Mouse (Mus musculus) embryo, embryonic 11 days (tissue): ENCODE measurements around the gene Fa2h.

Experiments
- DNase-seq: peaks from one replicate; pipeline ENCODE4 v3.0.0-alpha.2; 2015

The Fa2h gene

DNA sequence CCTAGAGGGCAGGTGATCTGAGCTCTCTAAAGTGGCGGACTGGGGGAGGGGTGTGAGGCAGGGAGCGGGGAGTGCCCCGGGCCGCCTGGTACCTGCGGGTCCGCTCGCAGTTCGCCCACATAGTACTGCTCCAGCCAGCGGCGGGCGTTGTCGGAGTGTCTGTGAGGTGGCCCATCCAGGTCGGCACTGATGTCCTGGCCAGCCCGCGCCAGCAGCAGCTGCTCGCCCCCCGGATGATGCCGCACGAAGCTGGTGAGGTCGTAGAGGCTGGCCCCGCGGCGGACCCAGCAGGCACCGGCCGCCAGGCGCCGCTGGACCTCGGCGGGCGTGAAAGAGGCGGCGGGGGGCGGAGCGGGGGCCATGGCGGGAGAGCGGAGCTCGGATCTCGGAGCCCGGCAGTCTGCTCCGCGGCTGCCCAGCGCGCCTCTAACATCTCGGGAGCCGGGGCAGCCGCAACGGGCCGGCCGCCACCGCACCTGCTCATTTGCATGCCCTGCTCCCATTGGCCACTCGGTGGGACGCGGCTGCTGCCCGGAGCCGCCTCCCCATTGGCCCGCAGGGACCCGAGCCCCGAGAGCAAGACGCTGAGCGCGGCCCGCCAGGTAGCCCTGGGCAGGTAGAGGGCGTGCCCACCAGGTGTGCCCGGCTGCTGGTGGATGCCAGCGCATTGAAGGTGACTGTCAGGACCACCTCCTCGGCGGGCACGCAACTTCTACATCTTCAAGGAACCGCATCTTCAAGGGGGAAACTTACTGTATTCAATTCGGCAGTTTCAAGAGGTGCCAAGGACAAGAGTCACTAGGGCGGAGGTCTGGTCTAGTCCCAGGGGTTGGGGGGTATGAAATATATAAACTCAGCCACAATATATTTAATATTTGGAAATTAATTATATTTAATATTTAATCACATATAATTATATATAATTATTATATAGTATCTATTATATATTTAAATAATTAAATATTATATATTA is at the start of gene Fa2h:
TSS of gene Fa2h (minus strand) at position 434 of the 973 bp plus-strand sequence.
- peak; percentile 91 for DNase-seq

DNA sequence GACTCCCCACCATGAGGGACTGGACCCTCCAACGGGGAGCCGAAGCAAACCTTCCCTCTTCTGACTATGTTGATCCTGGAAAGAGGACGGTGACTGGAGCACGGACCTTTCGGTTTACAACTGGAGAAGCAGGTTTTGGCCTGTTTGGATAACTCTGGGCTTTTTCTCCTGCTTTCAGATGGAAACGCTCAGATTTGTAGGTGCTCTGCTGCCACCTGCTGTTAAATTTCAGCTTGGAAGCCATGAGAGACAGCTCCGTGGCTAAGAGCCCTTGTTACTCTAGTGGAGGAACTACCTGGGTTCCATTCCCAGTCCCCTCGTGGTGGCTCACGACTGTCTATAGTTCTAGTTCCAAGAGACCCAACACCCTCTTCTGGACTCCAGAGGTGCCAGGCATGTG is 45.6 kb upstream of the Fa2h start:
- peak; percentile 87 for DNase-seq

DNA sequence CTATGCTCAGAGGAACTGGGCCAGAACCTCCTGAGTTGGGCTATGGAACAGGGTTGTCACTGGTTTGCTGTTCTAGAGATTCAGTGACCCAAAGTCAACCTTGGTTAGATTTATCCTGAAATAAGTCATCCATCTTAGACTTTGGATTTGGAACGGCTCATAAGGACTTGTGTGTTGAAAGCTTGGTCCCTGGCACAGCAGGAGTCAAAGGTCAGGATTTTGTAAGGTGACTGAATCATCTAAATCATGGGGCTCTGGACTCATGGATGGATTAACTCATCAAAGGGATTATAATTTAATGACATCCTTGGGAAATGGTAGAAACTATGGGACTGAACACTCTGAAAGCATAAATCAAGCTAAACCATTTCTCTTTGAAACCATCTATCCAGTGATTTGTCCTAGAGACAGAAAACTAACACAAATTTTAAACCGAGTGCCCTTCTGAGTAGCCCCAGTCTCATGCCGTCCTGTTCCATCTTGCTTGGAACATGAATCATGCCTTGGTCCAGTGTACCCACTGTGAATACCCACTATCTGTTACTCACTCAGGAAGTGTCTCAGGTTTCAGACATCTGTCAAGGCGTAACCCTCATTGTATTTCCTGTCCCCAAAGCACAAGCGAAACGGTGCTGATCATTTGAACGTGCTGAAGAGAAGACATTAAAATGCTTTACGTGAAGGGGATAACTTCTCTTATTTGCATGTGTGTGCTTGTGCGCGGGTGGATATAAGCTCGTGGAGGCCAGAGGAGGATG is 41.6 kb upstream of the Fa2h start:
- DNase-seq: peak; percentile 7

DNA sequence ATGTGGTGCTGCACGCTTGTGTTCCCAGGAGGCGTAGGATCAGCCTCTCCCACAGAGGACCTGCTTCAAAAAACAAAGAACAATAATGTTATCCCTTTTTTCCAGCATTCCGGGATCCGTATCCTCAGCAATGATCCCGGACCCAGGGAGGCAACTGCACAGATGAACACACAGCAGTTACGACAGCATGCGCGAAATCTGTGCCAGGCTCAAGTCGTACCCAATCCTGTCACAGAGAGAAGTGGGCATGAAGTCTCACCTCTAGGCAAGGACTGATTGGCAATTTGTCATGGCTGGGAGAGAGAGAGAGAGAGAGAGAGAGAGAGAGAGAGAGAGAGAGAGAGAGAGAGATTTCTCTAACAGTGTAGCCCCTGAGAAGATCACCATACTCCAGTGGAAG is 31.0 kb upstream of the Fa2h start:
- no peak for DNase-seq

DNA sequence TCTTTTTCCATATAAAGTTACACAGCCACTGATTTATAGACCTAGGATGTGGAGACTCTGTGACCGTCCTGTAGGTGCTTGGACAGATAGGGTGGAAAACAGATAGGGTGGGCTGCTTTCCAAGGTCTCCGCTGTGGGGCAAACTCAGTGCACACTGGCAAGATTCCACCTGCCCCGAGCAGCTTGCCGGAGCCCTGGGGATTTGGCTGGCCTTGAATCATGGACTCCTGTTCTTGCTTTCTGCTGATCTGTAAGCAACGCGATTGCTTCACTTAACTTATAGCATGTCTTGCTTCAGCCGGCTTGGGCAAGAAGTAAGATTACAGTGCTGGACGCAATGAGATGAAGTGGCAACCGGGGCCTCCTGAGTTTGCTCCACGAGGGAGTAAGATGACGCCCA is 30.6 kb upstream of the Fa2h start:
- DNase-seq: no peak

DNA sequence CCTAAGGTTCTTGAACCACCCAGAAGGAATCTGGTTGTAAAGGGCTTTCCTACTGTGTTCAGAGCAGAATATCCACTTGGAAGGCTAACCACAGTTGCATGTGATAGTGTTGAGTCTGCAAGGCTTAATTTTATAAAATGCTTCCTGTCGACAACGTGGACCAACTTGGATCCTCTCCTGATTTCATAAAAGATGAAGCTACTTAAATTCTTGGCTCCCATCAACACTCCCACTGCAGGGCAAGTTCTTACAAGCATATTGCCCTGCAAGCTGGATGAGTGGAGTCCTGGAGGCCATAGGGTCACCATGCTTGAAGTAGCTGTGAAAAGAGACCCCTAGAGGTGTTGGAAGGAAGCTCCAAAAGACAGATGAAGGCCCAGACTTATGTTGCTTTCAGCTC is 29.0 kb upstream of the Fa2h start:
- DNase-seq: no peak

DNA sequence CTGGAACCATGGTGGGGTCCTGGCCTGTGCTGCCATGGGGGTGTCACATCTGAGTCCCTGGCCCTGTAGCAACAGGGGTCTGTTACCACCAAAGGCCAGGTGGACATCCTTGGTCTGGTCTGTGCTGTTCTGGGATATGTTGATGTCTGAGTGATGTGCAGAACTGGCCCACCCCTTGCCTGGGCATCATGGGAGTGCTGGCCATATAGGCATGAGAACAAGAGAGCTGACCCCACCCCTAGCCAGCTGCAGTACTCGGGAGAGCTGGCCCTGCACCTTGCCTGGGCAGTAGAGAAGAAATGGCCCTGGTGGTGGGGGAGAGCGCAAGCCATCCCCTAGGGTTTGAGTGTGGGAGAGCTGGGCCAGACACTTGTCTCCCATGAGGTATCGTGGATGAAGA is 25.5 kb upstream of the Fa2h start:
- DNase-seq: no peak

DNA sequence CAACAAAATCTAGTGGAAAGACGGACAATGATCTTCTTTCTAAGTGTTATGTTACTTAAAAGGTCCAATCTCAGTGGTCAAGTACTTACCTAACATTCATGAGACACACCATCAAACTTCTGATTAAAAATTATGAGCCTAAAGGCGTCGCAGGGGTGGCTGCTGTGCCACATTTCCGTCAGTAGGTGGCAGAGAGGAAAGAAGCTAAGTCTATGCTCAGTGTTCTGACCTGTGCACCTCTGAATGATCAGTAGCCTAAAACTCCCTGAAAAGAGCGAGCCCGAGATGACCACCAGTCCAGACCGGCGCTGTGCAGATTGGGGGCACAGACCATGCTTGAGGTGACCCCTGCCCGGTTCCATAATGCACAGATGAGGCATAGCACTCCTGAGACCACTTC is 25.0 kb upstream of the Fa2h start:
- peak; percentile 54 for DNase-seq

DNA sequence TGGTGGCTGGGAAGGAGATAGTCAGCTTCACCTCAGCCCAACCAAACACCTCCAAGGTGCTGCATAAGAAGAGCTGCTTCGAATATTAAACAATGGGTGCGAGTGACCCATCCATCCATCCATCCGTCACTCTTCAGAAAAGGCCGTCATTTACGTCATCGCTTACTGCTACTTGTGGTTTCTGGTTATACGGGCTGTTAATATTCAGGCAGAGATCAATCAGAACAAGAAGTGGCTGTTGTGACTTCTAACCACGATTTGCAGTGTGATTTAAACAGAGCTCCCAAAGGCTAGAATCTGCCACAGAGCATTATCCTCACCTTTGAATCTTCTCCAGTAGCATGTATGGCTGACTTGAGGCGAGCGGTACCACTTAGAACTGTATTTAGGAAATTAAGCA is 23.6 kb upstream of the Fa2h start:
- DNase-seq: no peak

DNA sequence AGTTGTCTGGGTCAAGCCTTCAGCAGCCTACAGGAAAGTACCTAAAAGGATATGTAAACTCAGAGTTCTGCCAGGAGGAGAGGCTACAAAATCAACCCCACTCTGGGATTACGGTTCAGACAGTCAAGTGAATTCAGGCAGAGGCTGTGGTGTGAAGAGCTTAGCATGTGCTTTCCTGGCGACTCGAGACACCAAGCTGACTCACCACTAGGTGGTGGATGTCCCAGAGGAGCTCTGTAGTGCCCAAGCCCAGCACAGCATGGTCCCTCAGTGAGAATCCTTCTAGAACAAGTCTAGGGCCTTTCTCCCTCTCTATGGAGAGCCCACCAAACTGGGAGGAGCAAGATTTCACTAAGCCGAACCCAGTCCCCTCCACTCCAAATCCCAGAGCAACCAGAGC is 9.8 kb upstream of the Fa2h start:
- peak; percentile 14 for DNase-seq

DNA sequence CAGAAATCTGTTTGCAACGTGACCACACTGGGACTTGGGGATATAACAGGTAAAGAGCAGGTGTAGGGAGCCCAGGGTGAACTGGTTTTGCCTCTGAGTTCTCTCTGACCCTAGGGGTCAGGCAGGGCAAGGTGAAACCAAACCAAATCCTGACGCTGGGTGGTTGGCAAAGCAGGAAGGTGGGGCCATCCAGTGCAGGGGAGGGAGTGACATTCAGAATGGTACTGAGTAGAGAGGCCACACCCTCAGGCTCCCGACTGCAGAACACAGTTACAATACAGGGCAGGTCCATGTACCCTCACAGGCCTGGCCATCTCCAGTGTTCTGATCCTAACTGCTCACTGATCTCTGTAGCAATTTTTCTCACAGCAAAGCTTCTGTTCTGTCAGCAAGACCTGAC is 2.4 kb downstream of the Fa2h start:
- no peak for DNase-seq

DNA sequence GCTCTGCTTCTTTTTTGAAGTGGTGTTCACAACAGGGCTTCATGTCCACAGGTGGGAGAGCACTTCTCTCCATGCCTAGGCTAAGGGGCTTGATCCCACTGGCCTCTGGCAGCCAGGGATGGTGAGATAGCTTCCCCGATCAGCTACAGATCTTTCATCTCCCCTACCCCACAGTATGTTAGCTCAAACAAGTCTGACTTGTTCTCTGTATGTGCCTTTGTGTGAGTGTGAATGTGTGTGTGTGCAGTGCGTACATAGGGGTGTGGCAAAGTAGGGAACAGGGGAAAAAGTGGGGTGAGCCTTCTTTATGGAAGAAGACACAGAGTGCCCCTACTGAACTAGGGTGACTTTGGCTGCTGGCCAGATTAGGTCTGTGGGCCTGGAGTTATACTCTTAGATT is 2.8 kb downstream of the Fa2h start:
- no peak for DNase-seq

DNA sequence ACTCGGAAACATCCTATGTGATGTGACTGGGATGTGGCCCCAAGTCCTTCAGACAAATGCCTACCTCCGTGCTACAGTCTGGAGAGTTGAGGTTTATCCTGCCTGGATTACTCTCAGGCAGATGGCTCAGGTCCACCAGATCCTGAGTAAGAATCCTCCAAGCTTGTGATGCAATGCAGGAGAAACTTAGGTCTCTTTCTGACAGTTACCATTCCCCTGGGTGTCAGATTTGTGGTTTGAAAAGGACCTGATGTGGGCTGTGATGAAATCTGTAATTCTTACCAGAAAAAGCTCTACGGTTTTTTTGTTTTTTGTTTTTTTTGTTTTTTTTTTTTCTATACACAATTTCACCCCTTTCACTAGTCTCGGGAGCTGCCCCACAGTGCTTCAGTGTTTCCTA is 4.0 kb downstream of the Fa2h start:
- DNase-seq: no peak

DNA sequence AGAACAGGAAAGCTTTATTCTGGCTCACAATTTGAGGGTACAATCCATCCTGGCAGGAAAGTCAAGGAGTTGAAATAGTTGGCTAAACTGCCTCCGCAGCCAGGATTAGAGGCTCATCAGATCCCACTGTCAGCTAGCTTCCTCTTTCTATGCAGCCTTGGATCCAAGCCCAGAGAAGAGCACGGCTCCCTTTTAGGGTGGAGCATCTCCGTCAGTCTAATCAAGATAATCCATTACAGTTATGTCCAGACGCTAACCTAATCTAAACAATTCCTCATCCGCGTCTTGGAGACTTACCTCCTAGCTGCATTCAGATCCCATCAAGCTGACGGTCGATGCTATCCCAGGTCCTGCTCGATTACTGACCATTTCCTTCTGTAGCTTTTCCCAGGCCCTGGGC is 7.7 kb downstream of the Fa2h start:
- DNase-seq: no peak

DNA sequence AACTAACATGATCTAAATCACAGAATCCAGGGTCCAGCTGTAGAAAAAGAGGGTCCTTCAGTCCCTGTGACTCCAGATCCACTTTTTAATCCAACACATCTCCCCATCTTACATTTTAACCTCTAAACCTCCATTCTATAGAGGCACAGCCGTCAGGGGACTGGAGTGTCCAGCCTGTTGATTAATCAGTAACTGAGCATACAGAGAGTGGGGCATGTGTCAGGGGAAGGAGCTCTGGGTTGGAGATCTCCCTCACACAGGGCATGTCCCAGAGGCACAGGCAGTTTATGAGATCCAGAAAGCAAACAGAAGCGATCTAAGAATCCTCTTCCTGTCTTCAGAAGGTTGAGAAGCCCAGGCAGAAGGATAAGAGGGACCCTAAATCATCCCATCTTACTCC is 9.0 kb downstream of the Fa2h start:
- DNase-seq: no peak

DNA sequence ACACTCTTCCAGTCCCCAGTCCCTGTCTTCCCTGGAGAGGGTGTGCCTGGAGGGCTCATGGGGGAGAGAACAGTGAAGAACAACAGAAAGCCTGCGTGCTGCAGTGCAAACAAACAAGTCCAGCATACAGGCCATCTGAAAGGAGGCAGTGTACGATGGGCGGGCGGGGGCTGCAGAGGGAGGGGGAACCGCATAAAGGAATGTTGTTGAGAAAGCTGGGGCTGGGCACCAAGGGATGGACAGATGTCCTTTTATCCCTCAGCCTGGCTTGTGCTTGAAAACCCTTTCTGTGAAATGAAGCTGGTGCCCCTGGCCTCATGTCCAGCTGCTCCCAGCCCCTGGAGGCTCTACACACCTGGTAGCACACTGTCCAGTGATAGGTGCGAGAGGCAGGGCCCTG is 18.4 kb downstream of the Fa2h start:
- DNase-seq: peak; percentile 12

DNA sequence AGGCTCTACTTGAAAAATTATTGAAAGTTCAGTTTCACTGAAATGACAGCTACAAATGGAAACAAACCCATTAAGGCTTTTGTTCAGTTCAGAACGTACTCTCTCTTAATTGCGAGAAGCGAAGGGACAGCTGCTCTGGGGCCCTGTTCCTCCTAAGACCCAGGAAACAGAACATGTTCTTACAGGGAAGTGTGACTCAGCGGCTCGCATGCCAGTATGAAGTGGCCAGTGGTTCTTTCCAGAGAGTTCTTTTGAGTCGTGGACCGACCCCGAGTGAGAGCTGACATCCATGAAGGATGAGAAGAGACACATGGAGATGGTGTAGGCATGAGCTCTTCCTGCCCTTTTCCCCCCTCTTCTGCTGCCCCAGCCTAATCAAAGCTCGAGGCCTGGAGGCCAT is 23.9 kb downstream of the Fa2h start:
- no peak for DNase-seq

DNA sequence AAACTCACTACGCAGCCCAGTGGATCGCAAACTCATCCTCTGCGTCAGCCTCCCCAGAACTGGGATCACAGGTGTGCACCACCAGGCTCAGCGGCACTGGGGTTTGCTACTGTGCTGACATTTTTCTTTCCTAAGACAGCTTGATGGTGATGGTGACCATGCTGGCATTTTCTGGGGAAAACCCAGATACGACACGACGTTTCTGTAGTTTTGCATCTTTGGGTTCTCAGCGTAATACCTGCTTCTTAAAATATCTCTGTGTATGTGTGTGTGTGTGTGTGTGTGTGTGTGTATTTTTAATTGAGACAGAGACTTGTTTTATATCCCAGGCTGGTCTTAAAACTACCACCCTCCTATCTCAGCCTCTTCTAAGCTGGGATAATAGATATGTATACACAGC is 26.3 kb downstream of the Fa2h start:
- DNase-seq: no peak

DNA sequence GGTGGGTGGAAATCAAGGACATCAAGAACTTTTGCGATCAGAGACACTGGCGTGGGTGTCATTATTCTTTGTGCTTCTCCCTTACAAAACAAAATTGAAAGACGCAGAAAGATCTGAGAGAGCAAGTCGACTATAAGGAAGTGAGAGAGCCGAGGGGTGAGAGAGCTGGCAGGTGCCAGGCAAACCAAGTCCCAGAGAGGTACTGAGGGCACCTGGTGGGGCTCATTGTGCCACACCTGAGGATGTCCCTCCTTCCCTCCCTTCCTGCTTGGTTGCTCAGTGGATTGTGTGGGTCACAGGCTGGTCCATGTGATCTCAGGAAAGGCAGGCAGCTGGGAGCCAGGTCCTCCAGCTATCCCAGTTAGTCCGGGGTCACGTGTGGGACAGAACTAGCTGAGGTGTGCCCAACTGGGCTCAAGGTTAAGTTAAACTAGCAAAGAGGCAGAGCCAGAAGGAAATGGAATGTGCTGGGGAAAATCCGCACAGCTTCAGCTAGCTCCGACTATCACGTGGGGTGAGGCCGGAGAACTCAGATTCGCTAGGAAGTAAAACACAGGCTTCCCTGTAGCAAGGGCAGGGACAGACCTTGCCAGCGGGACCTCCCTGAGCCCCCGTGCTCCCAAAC is 26.9 kb downstream of the Fa2h start:
- peak; percentile 13 for DNase-seq

DNA sequence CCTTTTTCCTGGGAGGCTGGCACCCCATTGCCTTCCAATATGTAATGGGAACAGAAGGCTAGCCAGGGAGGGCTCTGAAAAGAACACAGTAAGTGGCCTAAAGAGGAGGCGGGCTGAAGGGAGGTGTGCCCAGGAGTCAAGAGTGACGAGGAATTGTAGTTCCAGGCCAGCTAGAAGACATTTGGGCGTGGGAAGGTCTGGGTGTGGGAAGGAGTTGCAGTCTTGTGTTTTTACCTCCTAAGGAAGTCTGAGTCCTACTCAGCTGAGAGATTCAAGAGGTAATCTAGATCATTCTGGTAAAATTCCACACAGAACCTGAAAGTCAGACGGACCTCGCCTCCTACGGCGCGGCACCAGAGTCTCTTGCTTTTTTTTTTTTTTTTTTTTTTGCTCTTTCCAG is 30.1 kb downstream of the Fa2h start:
- no peak for DNase-seq

DNA sequence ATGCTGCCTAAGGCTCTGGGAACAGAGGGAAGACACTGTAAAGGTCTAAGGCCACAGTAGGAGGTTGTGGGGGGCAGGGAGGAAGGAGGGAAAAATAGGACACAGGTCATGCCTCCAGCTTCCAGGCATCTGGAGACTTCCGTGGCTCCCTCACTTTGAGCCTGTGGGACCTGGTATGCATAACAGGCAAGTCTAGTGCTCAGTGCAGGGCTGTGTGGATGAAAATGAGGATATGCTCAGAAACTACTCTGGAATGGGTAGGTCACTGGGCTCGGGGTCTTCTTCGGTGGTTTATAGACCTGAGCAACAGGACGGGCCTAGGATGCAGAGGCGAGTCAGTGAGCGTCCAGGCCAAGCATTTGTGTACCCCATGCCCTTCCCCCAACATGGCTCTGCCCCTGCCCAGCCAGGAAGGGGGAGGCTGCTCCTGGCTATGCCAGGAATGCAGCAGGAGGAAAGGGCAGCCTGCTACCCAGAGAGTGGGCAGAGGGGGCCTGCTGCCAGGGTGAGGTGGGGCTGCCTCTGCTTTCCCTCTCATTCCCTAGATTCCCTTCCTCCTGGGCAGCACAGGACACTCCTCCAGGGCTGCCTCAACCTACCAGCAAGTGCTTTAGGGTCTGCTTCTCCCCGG is 32.9 kb downstream of the Fa2h start:
- DNase-seq: no peak

DNA sequence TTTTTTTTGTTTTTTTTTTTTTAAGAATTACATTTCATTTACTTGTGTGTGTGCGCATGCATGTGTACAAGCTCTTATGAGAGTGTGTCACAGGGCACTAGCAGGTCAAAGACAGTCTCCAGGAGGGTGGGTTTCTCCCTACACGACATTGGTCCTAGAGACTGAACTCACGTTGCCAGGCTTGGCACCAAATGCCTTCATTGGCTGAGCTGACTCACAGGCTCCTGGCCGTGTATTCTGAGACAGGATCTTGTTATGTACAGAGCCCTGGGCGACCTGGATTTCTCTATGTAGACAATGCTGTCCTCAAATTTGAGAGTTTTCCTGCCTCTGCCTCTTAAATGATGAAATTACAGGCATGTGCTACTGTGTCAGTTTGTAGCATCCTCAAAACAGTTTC is 33.7 kb downstream of the Fa2h start:
- no peak for DNase-seq

DNA sequence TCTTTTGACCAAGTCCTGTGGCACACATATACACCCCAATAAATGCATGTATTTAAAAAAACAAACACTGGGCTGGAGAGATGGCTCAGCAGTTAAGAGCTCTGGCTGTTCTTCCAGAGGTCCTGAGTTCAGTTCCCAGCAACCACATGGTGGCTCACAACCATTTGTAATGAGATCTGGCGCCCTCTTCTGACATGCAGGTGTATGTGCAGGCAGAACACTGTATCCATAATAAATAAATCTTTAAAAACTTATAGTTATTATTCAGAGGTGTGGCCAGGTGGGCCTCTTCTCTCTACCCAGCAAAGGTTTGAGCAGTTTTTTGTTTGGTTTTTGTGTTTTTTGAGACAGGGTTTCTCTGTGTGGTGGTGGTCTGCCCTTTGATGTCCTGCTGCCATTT is 34.7 kb downstream of the Fa2h start:
- DNase-seq: no peak
